Mouse (Mus musculus) erythroblast, embryonic 14.5 days (primary cell): ENCODE results near the gene Eif1ad. TPM values are rescaled to one million over a fixed set of nuclear protein-coding genes. Genes with fewer than 3 reads are reported as not detected.
"Not testable (repeated sequence)": the region's sequence is repeated elsewhere in the genome, so short reads cannot be mapped to it uniquely, and the experiment has no call there.

ENCODE experiments used
- H3K27me3 ChIP-seq: 2 replicates; pipeline ENCODE4 v1.6.1; 2012; ENCODE audit warnings: inconsistent platforms; ENCODE audit not compliant: control insufficient read depth
- H3K36me3 ChIP-seq: 2 replicates; pipeline ENCODE4 v1.6.1; 2012; ENCODE audit warnings: mild to moderate bottlenecking, inconsistent platforms; ENCODE audit not compliant: control insufficient read depth
- H3K4me1 ChIP-seq: 2 replicates; pipeline ENCODE4 v1.6.1; 2012; ENCODE audit warnings: inconsistent platforms; ENCODE audit not compliant: control insufficient read depth
- H3K4me3 ChIP-seq: replicated peaks from 2 replicates; pipeline ENCODE3; 2012; ENCODE audit warnings: moderate library complexity, mild to moderate bottlenecking, inconsistent platforms
- H3K9me3 ChIP-seq: 2 replicates; pipeline ENCODE4 v1.6.1; 2012; ENCODE audit warnings: low read length, inconsistent platforms, mixed read lengths; ENCODE audit not compliant: control insufficient read depth
- GATA1 ChIP-seq: IDR thresholded peaks from 2 replicates; pipeline ENCODE4 v1.6.1; 2012; ENCODE audit warnings: low read length, inconsistent platforms, mixed read lengths
- TAL1 ChIP-seq: IDR thresholded peaks from 3 replicates; pipeline ENCODE4 v1.6.1; 2012; ENCODE audit warnings: low read length, inconsistent platforms, mixed read lengths
- polyA plus RNA-seq: library from polyadenylated mRNA; stranded (reverse); fragments of >175 nt; gene quantifications from 2 replicates; pipeline ENCODE4 v1.2.3, GENCODE M21; 2012

Gene Eif1ad
- polyA plus RNA-seq, 1 experiment = 4.6 TPM

GRCm38 (mm10) chr19:5348526-5349501 lies 17.7 kb upstream of the Eif1ad start:
- TF ChIP-seq GATA1 (no peak), TAL1 (no peak)
- peak overlapping the region; percentile 55 for H3K4me3 ChIP-seq
- peaks cover 14% of the 10 kb centered on the region for H3K27me3 ChIP-seq
- no peaks in the 10 kb centered on the region for H3K36me3 ChIP-seq
- peaks cover 7% of the 10 kb centered on the region for H3K4me1 ChIP-seq
- no peaks in the 10 kb centered on the region for H3K9me3 ChIP-seq

GRCm38 (mm10) chr19:5349502-5349873 lies 17.1 kb upstream of the Eif1ad start, which contains the start of gene Cst6:
Cst6 (minus strand) TSS chr19:5349574.
- Histone ChIP-seq H3K4me3 (peak within 1 kb of the TSS; percentile 55), H3K27me3 (peaks cover 14% of the 10 kb centered on the region)
- not testable (repeated sequence) for H3K4me1 ChIP-seq, H3K36me3 ChIP-seq, H3K9me3 ChIP-seq

- no peak overlapping the region for H3K4me3 ChIP-seq
- no peaks in the 10 kb centered on the region for H3K9me3 ChIP-seq
- peaks cover 9% of the 10 kb centered on the region for H3K27me3 ChIP-seq
- H3K4me1 ChIP-seq = peaks cover 7% of the 10 kb centered on the region
- no peaks in the 10 kb centered on the region for H3K36me3 ChIP-seq
- TF ChIP-seq GATA1 (no peak), TAL1 (no peak)
Observed at GRCm38 (mm10) chr19:5353609-5354008, 12.9 kb upstream of the Eif1ad start.

- Histone ChIP-seq H3K9me3 (no peaks in the 10 kb centered on the region), H3K27me3 (no peaks in the 10 kb centered on the region), H3K4me1 (no peaks in the 10 kb centered on the region; the same call in 1 of the 2 replicates), H3K4me3 (no peak overlapping the region), H3K36me3 (no peaks in the 10 kb centered on the region)
- TF ChIP-seq TAL1 = no peak
- no peak for TF ChIP-seq GATA1
Observed at GRCm38 (mm10) chr19:5356080-5356479, 10.5 kb upstream of the Eif1ad start.

- Histone ChIP-seq H3K4me1 (peaks cover 29% of the 10 kb centered on the region), H3K27me3 (no peaks in the 10 kb centered on the region), H3K9me3 (no peaks in the 10 kb centered on the region), H3K4me3 (no peak overlapping the region), H3K36me3 (peaks cover 24% of the 10 kb centered on the region)
- TF ChIP-seq GATA1 (no peak), TAL1 (no peak)
Observed at GRCm38 (mm10) chr19:5362186-5362585, 4.4 kb upstream of the Eif1ad start.

- Histone ChIP-seq H3K27me3 (no peaks in the 10 kb centered on the region), H3K9me3 (no peaks in the 10 kb centered on the region), H3K4me1 (peaks cover 43% of the 10 kb centered on the region), H3K4me3 (no peak overlapping the region), H3K36me3 (peaks cover 37% of the 10 kb centered on the region)
- TF ChIP-seq TAL1 (no peak), GATA1 (no peak)
Observed at GRCm38 (mm10) chr19:5364124-5364523, 2.4 kb upstream of the Eif1ad start.

GRCm38 (mm10) chr19:5365751-5366150 lies 790 bp upstream of the Eif1ad start:
- Histone ChIP-seq H3K4me1 (peaks cover 43% of the 10 kb centered on the region), H3K27me3 (no peaks in the 10 kb centered on the region), H3K4me3 (peak overlapping the region; percentile 87), H3K9me3 (no peaks in the 10 kb centered on the region), H3K36me3 (peaks cover 53% of the 10 kb centered on the region)
- no peak for TF ChIP-seq TAL1
- no peak for TF ChIP-seq GATA1

- Histone ChIP-seq H3K27me3 (no peaks in the 10 kb centered on the region), H3K4me1 (peaks cover 43% of the 10 kb centered on the region), H3K9me3 (no peaks in the 10 kb centered on the region), H3K4me3 (peak within 1 kb of the TSS; percentile 87), H3K36me3 (peaks cover 64% of the 10 kb centered on the region)
- TF ChIP-seq TAL1 (no peak), GATA1 (no peak)
Observed at GRCm38 (mm10) chr19:5367053-5367359, 465 bp downstream of the Eif1ad start, which contains the start of gene Banf1. Banf1 (minus strand) TSS chr19:5367168.

GRCm38 (mm10) chr19:5367455-5367854 lies 914 bp downstream of the Eif1ad start:
- peaks cover 43% of the 10 kb centered on the region for H3K4me1 ChIP-seq
- TF ChIP-seq GATA1 = no peak
- TF ChIP-seq TAL1 = no peak

More at GRCm38 (mm10) chr19:5367455-5367854, 914 bp downstream of the Eif1ad start:
- H3K27me3 ChIP-seq = no peaks in the 10 kb centered on the region
- peaks cover 69% of the 10 kb centered on the region for H3K36me3 ChIP-seq
- H3K4me3 ChIP-seq = peak overlapping the region; percentile 87
- H3K9me3 ChIP-seq = no peaks in the 10 kb centered on the region
